Mouse (Mus musculus) myocyte (in vitro differentiated cells): Measurements from ENCODE around the gene Cd37. TPM values are rescaled to one million over a fixed set of nuclear protein-coding genes. Genes with fewer than 3 reads are reported as not detected.

Source experiments
- H3K27me3 ChIP-seq: one replicate; pipeline ENCODE4 v1.6.1; 2011; ENCODE audit not compliant: control insufficient read depth, insufficient read depth, insufficient read length
- H3K36me3 ChIP-seq: one replicate; pipeline ENCODE4 v1.6.1; 2011; ENCODE audit not compliant: control insufficient read depth, insufficient read depth
- H3K4me2 ChIP-seq: one replicate; pipeline ENCODE4 v1.6.1; 2011; ENCODE audit warnings: low read depth, control low read depth
- H3K4me3 ChIP-seq: one replicate; pipeline ENCODE4 v1.5.1; 2011; ENCODE audit warnings: mild to moderate bottlenecking, control low read depth, moderate library complexity
- H3K79me2 ChIP-seq: one replicate; pipeline ENCODE4 v1.6.1; 2011; ENCODE audit not compliant: control insufficient read depth, insufficient read depth
- H3ac ChIP-seq: one replicate; pipeline ENCODE4 v1.6.1; 2011; ENCODE audit not compliant: control insufficient read depth, insufficient read length
- CEBPB ChIP-seq: IDR thresholded peaks from 2 replicates; pipeline ENCODE4 v1.6.1; 2011; ENCODE audit warnings: mild to moderate bottlenecking, moderate library complexity; ENCODE audit not compliant: poor library complexity, insufficient read depth, severe bottlenecking
- E2F4 ChIP-seq: IDR thresholded peaks from one replicate; pipeline ENCODE4 v1.6.1; 2011; ENCODE audit warnings: mild to moderate bottlenecking, control low read depth, moderate library complexity; ENCODE audit not compliant: insufficient read depth
- MAX ChIP-seq: IDR thresholded peaks from one replicate; pipeline ENCODE4 v1.6.1; 2011; ENCODE audit warnings: low read depth, mild to moderate bottlenecking, control low read depth
- MYOD1 ChIP-seq, 3 experiments: IDR thresholded peaks; one replicate each; pipeline ENCODE4 v1.6.1; 2011; ENCODE audit warnings: control low read depth in 2 of 3, low read depth in 2 of 3, mild to moderate bottlenecking in 2 of 3, moderate library complexity in 1 of 3; ENCODE audit not compliant: insufficient read length in 2 of 3, control insufficient read depth in 1 of 3
- MYOG ChIP-seq, 3 experiments: IDR thresholded peaks; one replicate each; pipeline ENCODE4 v1.6.1; 2011; ENCODE audit warnings: control low read depth in 2 of 3, low read depth in 2 of 3, mild to moderate bottlenecking in 2 of 3; ENCODE audit not compliant: insufficient read length in 2 of 3, control insufficient read depth in 1 of 3, insufficient read depth in 1 of 3
- POLR2A ChIP-seq: IDR thresholded peaks from one replicate; pipeline ENCODE4 v1.6.1; 2011; ENCODE audit warnings: low read depth, mild to moderate bottlenecking, control low read depth, moderate library complexity; ENCODE audit not compliant: insufficient read length
- POLR2AphosphoS2 ChIP-seq: IDR thresholded peaks from one replicate; pipeline ENCODE4 v1.6.1; 2011; ENCODE audit warnings: low read depth, control low read depth; ENCODE audit not compliant: insufficient read length
- REST ChIP-seq: IDR thresholded peaks from one replicate; pipeline ENCODE4 v1.6.1; 2011; ENCODE audit warnings: mild to moderate bottlenecking, control low read depth, moderate library complexity; ENCODE audit not compliant: insufficient read depth, insufficient read length
- SRF ChIP-seq: IDR thresholded peaks from one replicate; pipeline ENCODE4 v1.6.1; 2011; ENCODE audit warnings: low read depth; ENCODE audit not compliant: control insufficient read depth, insufficient read length
- TCF12 ChIP-seq: IDR thresholded peaks from one replicate; pipeline ENCODE4 v1.6.1; 2011; ENCODE audit warnings: mild to moderate bottlenecking, control low read depth; ENCODE audit not compliant: poor library complexity, insufficient read depth, severe bottlenecking
- TCF3 ChIP-seq: IDR thresholded peaks from one replicate; pipeline ENCODE4 v1.6.1; 2011; ENCODE audit warnings: low read depth, control low read depth; ENCODE audit not compliant: insufficient read length
- USF1 ChIP-seq: IDR thresholded peaks from one replicate; pipeline ENCODE4 v1.6.1; 2011; ENCODE audit warnings: low read depth, mild to moderate bottlenecking, control low read depth, moderate library complexity
- polyA plus RNA-seq: library from polyadenylated mRNA; unstranded; fragments of >200 nt; fragmentation: generic; extraction: Trizol; gene quantifications from one replicate; pipeline ENCODE4 v1.2.1, GENCODE M21; 2012; ENCODE audit warnings: missing spikeins

The Cd37 gene
- polyA plus RNA-seq, 1 experiment, result 0.18 TPM

DNA sequence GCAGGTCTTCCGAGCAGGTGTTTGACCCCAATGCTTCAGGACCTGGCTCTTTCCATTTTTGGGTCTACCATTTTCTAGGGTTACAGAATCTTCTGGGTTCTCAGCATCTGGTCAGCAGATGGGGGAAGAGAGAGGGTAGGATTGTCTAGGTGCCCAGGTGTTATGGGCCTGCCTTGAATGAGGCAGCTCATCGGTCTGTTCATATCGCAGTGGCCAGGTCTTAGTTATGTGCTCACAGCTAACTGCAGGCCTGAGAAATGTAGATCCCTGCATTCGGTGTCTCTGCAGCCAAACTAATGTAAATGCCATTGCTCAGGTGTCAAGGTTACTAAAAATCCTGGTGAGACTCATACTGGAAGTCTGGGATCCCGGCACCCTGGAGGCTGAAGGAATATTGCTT, 12.5 kb downstream of the Cd37 start:
- Histone ChIP-seq H3K4me3 (no peak overlapping the region), H3K4me2 (no peak overlapping the region), H3K36me3 (peaks cover 20% of the 10 kb centered on the region), H3K27me3 (no peaks in the 10 kb centered on the region), H3K79me2 (no peaks in the 10 kb centered on the region), H3ac (no peak overlapping the region)
- TF ChIP-seq REST (no peak), TCF3 (no peak), POLR2A (no peak), USF1 (no peak), TCF12 (no peak), SRF (no peak), POLR2AphosphoS2 (no peak)

GRCm38 (mm10) chr7:45224826-45225225, 14.1 kb downstream of the Cd37 start:
- Histone ChIP-seq H3K36me3 (peaks cover 18% of the 10 kb centered on the region), H3K4me2 (no peak overlapping the region), H3K4me3 (no peak overlapping the region), H3K27me3 (no peaks in the 10 kb centered on the region), H3ac (no peak overlapping the region), H3K79me2 (no peaks in the 10 kb centered on the region)
- TF ChIP-seq REST, result no peak
- TF ChIP-seq CEBPB, result no peak

DNA sequence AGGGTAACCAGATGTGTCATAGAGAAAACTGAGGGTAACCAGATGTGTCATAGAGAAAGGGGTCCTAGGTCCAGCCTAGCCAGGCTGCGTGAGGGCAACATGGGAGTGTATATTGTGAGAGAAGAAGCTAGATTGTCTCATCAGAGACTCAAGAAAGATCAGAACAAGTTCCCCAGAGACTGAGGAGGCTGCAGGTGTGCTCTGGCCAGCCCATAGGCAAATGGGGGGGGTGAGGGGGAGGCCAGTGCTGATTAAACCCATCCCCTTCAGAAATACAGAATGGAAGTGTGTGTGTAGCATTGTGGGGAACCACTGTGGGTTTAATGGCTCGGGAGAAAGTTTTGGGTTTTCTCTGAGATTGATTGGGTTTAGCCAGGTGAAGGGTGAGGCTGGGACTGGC, 17.2 kb downstream of the Cd37 start:
- peaks cover 10% of the 10 kb centered on the region for H3K36me3 ChIP-seq
- H3K4me3 ChIP-seq, result no peak overlapping the region
- TF ChIP-seq MYOG (IDR thresholded peaks at IDR 0.05; ENCODE audit: control insufficient read depth in 1 of 3, insufficient read depth in 1 of 3, insufficient read length in 2 of 3, low read depth in 2 of 3) (no peak), SRF (no peak)
- no peaks in the 10 kb centered on the region for H3K27me3 ChIP-seq
- no peak overlapping the region for H3ac ChIP-seq
- H3K79me2 ChIP-seq, result no peaks in the 10 kb centered on the region
- no peak overlapping the region for H3K4me2 ChIP-seq

DNA sequence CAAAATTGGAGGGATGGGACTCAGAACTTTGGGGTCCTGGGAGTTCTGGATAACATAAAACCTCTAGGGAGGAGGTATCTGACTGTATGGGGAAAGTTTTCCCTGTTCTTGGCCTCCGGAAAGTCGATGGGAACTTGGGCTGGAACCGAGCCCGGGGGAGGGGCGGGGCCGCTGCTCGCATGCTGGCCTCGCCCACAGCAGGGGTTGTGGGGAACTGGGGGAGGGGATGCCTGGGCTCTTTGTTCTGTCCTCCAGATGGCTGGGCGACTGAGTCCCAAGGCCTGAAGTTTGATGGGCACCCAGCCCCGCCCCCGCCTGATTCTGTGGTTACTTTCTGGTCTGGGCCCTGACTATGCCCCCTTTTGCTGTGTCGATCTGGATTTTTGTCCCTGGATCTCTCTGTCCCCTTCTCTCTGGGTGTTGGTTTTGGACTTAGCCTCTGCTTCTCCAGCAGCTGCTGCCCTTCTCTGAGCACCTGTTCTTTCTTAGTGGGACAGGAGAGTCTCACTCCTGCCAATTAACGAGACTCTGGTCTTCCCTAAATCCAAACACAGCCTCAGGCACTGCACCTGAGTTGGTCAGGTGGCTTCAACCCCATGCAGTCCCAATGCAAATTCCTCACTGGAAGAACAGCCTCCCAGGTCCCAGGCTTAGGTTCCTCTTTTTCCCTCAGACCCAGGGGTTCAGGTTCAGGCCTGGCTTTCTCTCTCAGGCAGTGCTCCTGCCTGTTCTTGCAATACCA, 22.3 kb downstream of the Cd37 start:
- Histone ChIP-seq H3ac (no peak overlapping the region), H3K27me3 (no peaks in the 10 kb centered on the region), H3K79me2 (no peaks in the 10 kb centered on the region), H3K4me2 (peak overlapping the region; percentile 90), H3K4me3 (peak overlapping the region; percentile 58), H3K36me3 (no peaks in the 10 kb centered on the region)
- TF ChIP-seq MYOD1 (IDR thresholded peaks at IDR 0.05; ENCODE audit: control insufficient read depth in 1 of 3, insufficient read length in 2 of 3, low read depth in 2 of 3) (peak in 2 of 3 experiments; percentile 49 to 63), USF1 (no peak), POLR2A (no peak), CEBPB (no peak), POLR2AphosphoS2 (no peak), TCF12 (no peak), SRF (no peak), E2F4 (no peak), MAX (no peak), MYOG (IDR thresholded peaks at IDR 0.05; ENCODE audit: control insufficient read depth in 1 of 3, insufficient read depth in 1 of 3, insufficient read length in 2 of 3, low read depth in 2 of 3) (peak in 1 of 3 experiments; percentile 45), REST (no peak)

DNA sequence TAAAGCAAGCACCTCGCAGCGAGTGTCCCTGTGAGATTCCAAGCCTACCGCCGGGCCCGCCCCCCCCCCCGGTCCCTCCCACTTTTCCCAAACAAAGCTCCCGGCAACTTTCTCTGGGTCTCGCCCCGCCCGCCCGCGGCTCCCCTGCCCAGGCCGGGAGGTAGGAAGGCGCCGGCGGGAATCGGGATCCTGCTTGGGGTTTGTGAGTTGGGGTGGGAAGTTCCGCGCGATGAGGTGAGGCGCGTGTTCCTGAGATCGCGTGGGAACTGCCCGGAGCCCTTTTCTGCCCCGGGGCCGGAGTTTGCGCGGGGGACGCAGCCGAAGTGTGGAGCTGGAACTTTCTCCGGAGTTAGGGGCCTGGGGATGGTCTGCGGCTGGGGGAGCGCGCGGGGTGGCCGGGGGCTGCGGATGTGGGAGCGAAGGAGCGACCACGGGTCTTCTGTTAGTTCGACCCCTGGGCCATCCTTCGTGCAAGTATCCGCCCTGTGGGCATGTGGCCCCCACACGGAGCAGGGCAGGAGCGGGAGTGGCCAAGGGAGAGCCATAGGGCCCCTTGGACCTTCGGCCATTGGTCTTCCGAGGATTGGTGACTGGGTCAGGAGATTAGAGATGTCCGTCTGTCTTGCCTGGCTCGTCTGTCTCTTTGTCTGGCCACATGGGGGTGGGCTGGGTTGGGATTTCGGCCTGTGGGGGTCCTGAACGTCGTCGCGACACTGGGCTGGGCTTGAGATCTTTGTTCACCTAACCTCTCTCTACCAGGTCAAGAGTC, 23.1 kb downstream of the Cd37 start, which contains the start of gene Tead2:
TSS of gene Tead2 (plus strand) at position 81 of the 769 bp plus-strand sequence.
- no peaks in the 10 kb centered on the region for H3K79me2 ChIP-seq
- H3ac ChIP-seq, result no peak within 1 kb of the TSS
- TF ChIP-seq REST (no peak), MAX (no peak), POLR2A (no peak), TCF3 (no peak), TCF12 (no peak), SRF (no peak), CEBPB (no peak), POLR2AphosphoS2 (peak; percentile 21), USF1 (no peak)
- H3K4me3 ChIP-seq, result peak within 1 kb of the TSS; percentile 58
- no peaks in the 10 kb centered on the region for H3K27me3 ChIP-seq
- no peaks in the 10 kb centered on the region for H3K36me3 ChIP-seq
- H3K4me2 ChIP-seq, result peak within 1 kb of the TSS; percentile 90
